Mouse (Mus musculus) frontal cortex, postnatal 36 days (tissue): ENCODE measurements around the gene Nt5dc3.

Experiments used
- DNase-seq, 2 experiments: peaks; one replicate each; pipeline ENCODE4 v3.0.0; 2022; ENCODE audit warnings: low spot score in 2 of 2

Gene Nt5dc3

DNA sequence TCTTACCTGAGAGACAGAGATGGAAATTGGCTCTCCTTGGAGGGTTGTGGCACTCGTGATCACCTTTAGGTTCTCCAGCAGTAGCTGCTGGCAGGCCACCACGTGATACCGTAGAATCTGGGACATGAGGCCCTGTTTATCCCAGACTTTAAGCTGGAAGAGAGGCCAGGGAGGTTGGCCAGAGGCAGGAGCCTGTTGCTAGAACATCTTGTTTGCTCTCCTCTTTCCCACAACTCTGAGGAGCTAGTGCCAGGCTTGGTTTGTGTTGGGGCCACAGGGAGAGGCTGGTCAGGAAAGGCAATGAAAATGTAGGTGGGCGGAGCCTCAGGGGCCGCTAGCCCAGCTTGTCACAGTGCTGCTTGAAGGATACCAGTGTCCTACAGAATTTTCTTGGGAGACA lies 93.8 kb downstream of the Nt5dc3 start:
- DNase-seq = no peak

DNA sequence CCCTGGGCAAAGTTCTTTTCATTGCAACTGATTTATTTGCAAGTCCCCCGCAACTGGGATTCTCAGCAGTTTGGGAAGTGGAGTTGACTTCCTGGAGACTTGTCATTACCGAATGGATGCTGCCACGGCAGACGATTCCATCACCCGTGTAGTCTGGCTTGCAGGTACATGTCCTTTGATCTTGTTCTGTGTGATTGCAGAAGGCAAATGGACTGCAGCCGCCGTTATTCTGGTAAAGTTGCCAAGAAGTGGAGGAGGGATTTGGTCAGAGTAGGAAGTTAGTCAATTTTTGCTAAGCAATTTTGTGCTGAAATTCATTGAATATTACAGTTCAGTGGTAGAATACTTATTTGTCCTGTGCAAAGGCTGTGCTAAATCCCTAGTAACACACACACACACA lies 99.9 kb downstream of the Nt5dc3 start:
- no peak for DNase-seq

DNA sequence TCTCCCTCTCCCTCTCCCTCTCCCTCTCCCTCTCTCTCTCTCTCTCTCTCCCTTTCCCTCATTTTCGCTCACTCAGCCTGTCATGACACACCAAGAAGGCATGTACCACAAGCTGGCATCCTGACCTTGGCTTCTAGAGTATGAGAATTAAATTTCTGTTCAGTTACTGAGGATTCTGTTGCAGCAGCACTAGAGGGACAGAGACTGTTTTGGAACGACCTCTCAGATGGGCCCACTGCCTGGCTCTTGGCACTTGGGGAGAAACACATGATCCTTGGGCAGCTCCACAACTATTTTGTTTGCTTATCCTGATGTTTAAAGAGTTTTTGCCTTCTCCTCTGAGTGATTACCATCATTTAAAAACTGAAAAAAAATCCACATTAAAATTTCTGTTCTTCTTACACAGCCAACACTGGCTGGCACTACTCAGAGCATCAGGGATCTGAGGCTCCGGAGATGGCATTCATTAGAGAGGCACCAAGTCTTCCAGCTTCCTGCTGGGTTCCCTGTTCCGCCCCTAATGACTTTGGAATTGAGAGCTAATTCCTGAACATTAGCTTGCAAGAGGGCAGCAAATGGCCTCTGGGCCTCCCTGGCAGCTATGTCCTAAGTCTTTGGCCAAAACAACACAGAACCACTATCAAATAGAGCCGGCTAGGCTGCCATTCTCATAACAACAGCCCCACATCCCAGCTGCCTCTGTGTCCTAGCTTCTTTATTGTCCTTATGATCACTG lies 101.4 kb downstream of the Nt5dc3 start:
- no peak for DNase-seq

DNA sequence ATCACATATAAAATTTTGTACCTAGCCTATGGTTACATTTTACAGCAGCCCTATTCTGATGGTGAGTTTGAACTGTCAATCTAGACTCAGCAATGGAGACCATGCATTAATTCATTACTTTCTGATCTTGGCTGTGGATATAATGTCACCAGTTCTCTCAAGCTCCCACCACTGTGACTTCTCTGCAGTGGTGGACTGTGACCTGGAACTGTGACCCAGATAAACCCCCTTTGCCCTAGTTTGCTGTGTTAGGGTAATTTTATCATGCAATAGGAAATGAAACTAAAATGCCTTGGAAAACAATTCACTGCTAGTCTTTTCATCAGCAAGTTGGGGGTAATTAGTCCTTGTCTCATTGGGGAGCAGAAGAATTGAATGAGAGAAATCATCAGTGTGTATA lies 102.6 kb downstream of the Nt5dc3 start:
- no peak for DNase-seq

DNA sequence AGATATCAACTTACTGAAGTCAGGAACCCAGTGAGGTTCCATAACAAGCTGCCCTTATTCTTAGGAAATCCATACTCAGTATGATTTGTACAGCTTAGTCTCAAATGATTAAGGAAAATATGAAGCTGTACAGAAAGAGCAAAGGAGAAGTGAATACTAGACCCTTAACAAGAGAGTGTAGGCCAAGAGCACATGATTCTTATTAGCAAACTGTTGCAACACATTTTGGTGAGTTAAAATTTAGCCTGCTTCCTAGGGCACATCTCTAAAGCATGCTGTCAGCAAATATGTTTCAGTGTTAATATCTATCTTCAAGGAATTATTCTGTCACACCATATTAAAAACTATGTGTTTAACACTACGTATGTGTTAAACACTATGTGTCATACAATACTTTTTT lies 107.6 kb downstream of the Nt5dc3 start:
- DNase-seq = no peak
